Mouse (Mus musculus) kidney, adult 2 months (tissue): ENCODE results near the gene Med19. TPM values are rescaled to one million over a fixed set of nuclear protein-coding genes. Genes with fewer than 3 reads are reported as not detected.
A peak's percentile ranks its signal among the peaks of the same experiment; 100 is the strongest.

Experiments
- DNase-seq: peaks from one replicate; pipeline ENCODE4 v3.0.0; 2021
- H3K27ac ChIP-seq: fragments of 200-500 bp; 2 replicates; pipeline ENCODE4 v1.5.1; 2012; ENCODE audit warnings: low read depth, low read length, control low read depth, inconsistent platforms; ENCODE audit not compliant: insufficient read depth
- H3K27me3 ChIP-seq: fragments of 200-500 bp; replicated peaks from 2 replicates; pipeline ENCODE4 v1.6.1; 2012; ENCODE audit warnings: mild to moderate bottlenecking, moderate library complexity, low read length, inconsistent platforms; ENCODE audit not compliant: control insufficient read depth, insufficient read depth
- H3K36me3 ChIP-seq: fragments of 200-500 bp; 2 replicates; pipeline ENCODE4 v1.6.1; 2012; ENCODE audit warnings: mild to moderate bottlenecking, moderate library complexity, low read length, inconsistent platforms; ENCODE audit not compliant: control insufficient read depth, insufficient read depth
- H3K4me1 ChIP-seq: fragments of 200-500 bp; 2 replicates; pipeline ENCODE4 v1.6.1; 2011; ENCODE audit warnings: low read length; ENCODE audit not compliant: control insufficient read depth, insufficient read depth
- H3K4me3 ChIP-seq: fragments of 200-500 bp; 2 replicates; pipeline ENCODE4 v1.5.1; 2011; ENCODE audit warnings: mild to moderate bottlenecking, low read depth, low read length, control low read depth; ENCODE audit not compliant: insufficient read depth
- CTCF ChIP-seq: fragments of 200-500 bp; conservative IDR thresholded peaks from 2 replicates; pipeline ENCODE4 v1.5.1; 2011; ENCODE audit warnings: low read depth, mild to moderate bottlenecking, control low read depth, low read length, moderate library complexity, mixed read lengths; ENCODE audit not compliant: insufficient read depth, insufficient read length
- POLR2A ChIP-seq: fragments of 200-500 bp; IDR thresholded peaks from one replicate; pipeline ENCODE4 v1.6.1; 2011; ENCODE audit warnings: low read depth, low read length, control low read depth
- WGBS: fragments of 180-500 bp; shearing (Covaris S2); methylation state at CpG from one replicate; pipeline ENCODE4 v1.1.7; 2018; 5-methylcytosine and 5-hydroxymethylcytosine counted together
- polyA plus RNA-seq: library from polyadenylated mRNA; depleted of rRNA; stranded (reverse); fragments of >200 nt; gene quantifications from 2 replicates; pipeline ENCODE4 v1.2.3, GENCODE M21; 2012; rRNA removed

Gene Med19
- polyA plus RNA-seq, 1 experiment, result 9.3 TPM

DNA sequence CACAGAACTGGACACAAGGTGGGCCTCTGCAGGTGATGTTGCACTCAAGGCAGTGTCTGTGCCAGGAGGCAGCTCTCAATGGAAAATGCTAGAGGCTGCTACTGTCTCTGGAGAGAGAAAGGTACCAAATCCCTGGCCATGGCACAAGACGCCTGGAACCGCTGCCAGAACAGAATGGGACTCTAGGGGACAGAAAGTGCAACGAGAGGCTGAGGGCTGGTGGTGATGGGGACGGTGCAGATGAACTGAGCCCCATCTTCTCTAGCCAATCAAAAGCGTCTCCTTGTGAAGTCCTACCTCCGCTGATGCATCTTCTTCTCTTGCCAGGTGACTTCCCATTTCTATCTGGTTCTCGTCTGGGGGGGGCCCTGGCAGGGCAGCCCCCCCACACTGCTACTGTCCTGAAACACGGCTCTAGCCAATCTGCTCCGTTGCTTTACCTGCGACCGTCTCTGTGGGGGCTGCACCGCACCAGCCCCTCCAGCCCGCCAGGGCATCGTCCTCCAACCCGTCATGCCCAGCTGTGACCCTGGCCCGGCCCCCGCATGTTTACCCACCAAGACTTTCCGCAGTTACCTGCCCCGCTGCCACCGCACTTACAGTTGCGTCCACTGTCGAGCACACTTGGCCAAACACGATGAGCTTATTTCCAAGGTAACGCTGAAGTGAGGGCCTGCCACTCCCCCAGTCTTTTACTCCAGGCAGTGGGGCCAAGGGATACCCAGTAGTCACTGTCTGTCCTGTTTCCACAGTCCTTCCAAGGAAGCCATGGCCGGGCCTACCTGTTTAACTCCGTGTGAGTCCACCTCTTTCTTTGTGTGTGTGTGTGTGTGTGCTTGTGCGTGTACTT is 58.3 kb downstream of the Med19 start:
- H3K27ac ChIP-seq, result no peak overlapping the region
- no peaks in the 10 kb centered on the region for H3K27me3 ChIP-seq
- 10% methylated on average over 27 of the region's 27 CpGs for WGBS
- DNase-seq, result no peak
- H3K4me1 ChIP-seq, result no peaks in the 10 kb centered on the region
- TF ChIP-seq POLR2A (no peak), CTCF (no peak)
- no peaks in the 10 kb centered on the region for H3K36me3 ChIP-seq
- H3K4me3 ChIP-seq, result no peak overlapping the region

- no peaks in the 10 kb centered on the region; the same call in 1 of the 2 replicates for H3K4me1 ChIP-seq
- H3K4me3 ChIP-seq, result no peak overlapping the region
- no peak overlapping the region for H3K27ac ChIP-seq
- TF ChIP-seq CTCF, result 0 out of 2 replicates have a peak, but pooled peaks have one; percentile 10
- no peak for TF ChIP-seq POLR2A
- no peak for DNase-seq
- H3K36me3 ChIP-seq, result no peaks in the 10 kb centered on the region
- WGBS, result 16% methylated on average over 8 of the region's 8 CpGs
- no peaks in the 10 kb centered on the region for H3K27me3 ChIP-seq
Observed at GRCm38 (mm10) chr2:84737451-84737925, 59.3 kb downstream of the Med19 start.

Other genes with a start within 250 kb of the Med19 start
- 4.4 and 6.9 TPM in 2 replicates for gene Tfpi, start 201.6 kb upstream of the Med19 start, polyA plus RNA-seq
- 53.2 and 58.7 TPM in 2 replicates for gene Ctnnd1, start 27.6 kb upstream of the Med19 start, polyA plus RNA-seq
- 0.02 TPM in 1 of 2 replicates, not detected in the other for gene Btbd18, start 19.3 kb upstream of the Med19 start, polyA plus RNA-seq
- 29.6 and 32.2 TPM in 2 replicates for gene Selenoh, start 7.6 kb upstream of the Med19 start, polyA plus RNA-seq
- not detected in 2 replicates for gene Gm28635, start 361 bp upstream of the Med19 start, polyA plus RNA-seq
- gene Tmx2, start 738 bp downstream of the Med19 start, polyA plus RNA-seq, result 188 and 193 TPM in 2 replicates
- 59.6 and 65.8 TPM in 2 replicates for gene Zdhhc5, start 36.8 kb downstream of the Med19 start, polyA plus RNA-seq
- 9.3 and 11.1 TPM in 2 replicates for gene Clp1, start 48.9 kb downstream of the Med19 start, polyA plus RNA-seq
- 0.46 and 0.48 TPM in 2 replicates for gene Ypel4, start 55.7 kb downstream of the Med19 start, polyA plus RNA-seq
- 2.0 TPM in 2 replicates for gene Gm19426, start 65.3 kb downstream of the Med19 start, polyA plus RNA-seq
- 232 and 288 TPM in 2 replicates for gene Serping1, start 97.0 kb downstream of the Med19 start, polyA plus RNA-seq
- 18.1 and 24.1 TPM in 2 replicates for gene Ube2l6, start 120.4 kb downstream of the Med19 start, polyA plus RNA-seq
- 2.6 TPM in 1 of 2 replicates, not detected in the other for gene Smtnl1, start 144.2 kb downstream of the Med19 start, polyA plus RNA-seq
- gene Timm10, start 148.6 kb downstream of the Med19 start, polyA plus RNA-seq, result 62.2 and 90.3 TPM in 2 replicates
- gene Slc43a1, start 160.4 kb downstream of the Med19 start, polyA plus RNA-seq, result 3.6 and 4.3 TPM in 2 replicates
- 1.4 and 1.5 TPM in 2 replicates for gene Rtn4rl2, start 208.3 kb downstream of the Med19 start, polyA plus RNA-seq